8 mouse cellular contexts compared by ENCODE assay signal in genomic region chr11:101174389-101174745, GRCm38 (mm10). TPM values are rescaled to one million over a fixed set of nuclear protein-coding genes. Genes with fewer than 3 reads are reported as not detected.
DNase-seq lines count a peak whose midpoint lies in the region; ATAC-seq and TF ChIP-seq lines count a peak whose summit lies in the region.

No protein-coding gene starts in this region.

- 39% methylated on average over 9 of the region's 9 CpGs for WGBS in heart, embryonic 12.5 days
- 23% methylated on average over 9 of the region's 9 CpGs for WGBS in forebrain, embryonic 16.5 days
- 37% methylated on average over 9 of the region's 9 CpGs for WGBS in liver, embryonic 14.5 days (ENCODE audit: insufficient replicate concordance)

- no peaks in the 10 kb centered on the region for H3K36me3 ChIP-seq in heart, embryonic 12.5 days
- H3K36me3 ChIP-seq in forebrain, embryonic 16.5 days (ENCODE audit: control insufficient read depth, insufficient read depth) = no peaks in the 10 kb centered on the region
- no peaks in the 10 kb centered on the region for H3K36me3 ChIP-seq in liver, embryonic 14.5 days (replicated peaks; ENCODE audit: control insufficient read depth, insufficient read depth, low read depth)

- TF ChIP-seq EP300 in liver, embryonic 14.5 days (IDR thresholded peaks at IDR 0.05; ENCODE audit: low read depth) = no peak

- peak overlapping the region; percentile 31 for H3K4me3 ChIP-seq in heart, embryonic 12.5 days
- peak overlapping the region; percentile 37 for H3K4me3 ChIP-seq in forebrain, embryonic 16.5 days (replicated peaks; ENCODE audit: low read length)
- H3K4me3 ChIP-seq in liver, embryonic 14.5 days (ENCODE audit: insufficient read depth in 1 of 2, low read depth in 2 of 2, low read length in 2 of 2) = no peak overlapping the region; a peak in 1 of 4 replicates

- peak overlapping the region; percentile 89 for H3K4me2 ChIP-seq in heart, embryonic 12.5 days
- peak overlapping the region; percentile 70 for H3K4me2 ChIP-seq in forebrain, embryonic 16.5 days (ENCODE audit: low read length)
- H3K4me2 ChIP-seq in liver, embryonic 14.5 days (ENCODE audit: low read depth) = peak overlapping the region; percentile 45

- H3K9me3 ChIP-seq in heart, embryonic 12.5 days (replicated peaks) = no peaks in the 10 kb centered on the region
- no peaks in the 10 kb centered on the region for H3K9me3 ChIP-seq in forebrain, embryonic 16.5 days (ENCODE audit: control insufficient read depth, low read length)
- H3K9me3 ChIP-seq in liver, embryonic 14.5 days (ENCODE audit: control insufficient read depth, low read length) = no peaks in the 10 kb centered on the region

- H3K27me3 ChIP-seq in heart, embryonic 12.5 days (replicated peaks) = peaks cover 40% of the 10 kb centered on the region
- peaks cover 40% of the 10 kb centered on the region for H3K27me3 ChIP-seq in forebrain, embryonic 16.5 days (replicated peaks; ENCODE audit: control insufficient read depth, insufficient read depth, low read length)
- H3K27me3 ChIP-seq in liver, embryonic 14.5 days (ENCODE audit: control insufficient read depth, insufficient read depth, low read length) = peaks cover 95% of the 10 kb centered on the region

- TF ChIP-seq CTCF in liver, embryonic 14.5 days (IDR thresholded peaks at IDR 0.05; ENCODE audit: low read depth) = no peak

- H3K4me1 ChIP-seq in heart, embryonic 12.5 days (replicated peaks) = peaks cover 61% of the 10 kb centered on the region
- H3K4me1 ChIP-seq in forebrain, embryonic 16.5 days (replicated peaks; ENCODE audit: control insufficient read depth, insufficient read depth, low read length) = peaks cover 60% of the 10 kb centered on the region
- peaks cover 0 to 12% of the 10 kb centered on the region in 2 experiments; a peak in 2 of 4 replicates for H3K4me1 ChIP-seq in liver, embryonic 14.5 days (replicated peaks; ENCODE audit: control insufficient read depth in 2 of 2, insufficient read depth in 2 of 2, low read length in 1 of 2)

- no peak overlapping the region for H3K27ac ChIP-seq in heart, embryonic 12.5 days (ENCODE audit: poor library complexity, severe bottlenecking)
- H3K27ac ChIP-seq in forebrain, embryonic 16.5 days (ENCODE audit: low read length) = no peak overlapping the region
- H3K27ac ChIP-seq in liver, embryonic 14.5 days = no peak overlapping the region

- no peak for ATAC-seq in heart, embryonic 12.5 days (ENCODE audit: insufficient number of reproducible peaks, low FRiP score)
- ATAC-seq in forebrain, embryonic 16.5 days = no peak
- no peak for ATAC-seq in liver, embryonic 14.5 days (ENCODE audit: insufficient read depth)

- H3K9ac ChIP-seq in heart, embryonic 12.5 days = peak overlapping the region; percentile 59; the same call in 1 of the 2 replicates
- H3K9ac ChIP-seq in forebrain, embryonic 16.5 days (replicated peaks; ENCODE audit: low read depth, low read length) = peak overlapping the region; percentile 59
- no peak overlapping the region for H3K9ac ChIP-seq in liver, embryonic 14.5 days (replicated peaks)

- no peak for DNase-seq in heart, postnatal 4 days
- DNase-seq in MN1 (ENCODE audit: low spot score) = peak; percentile 42
- no peak for DNase-seq in liver, embryonic 14.5 days (ENCODE audit: low read depth in 3 of 3, low spot score in 3 of 3)
- no peak for DNase-seq in thymus, postnatal 36 days
- DNase-seq in thymus, postnatal 14 days = no peak
- DNase-seq in lung, postnatal 4 days = no peak

RNA-seq across cellular contexts. Expression of gene Ccr10, which starts 0.9 kb away (rescaled TPM):
- 0.15 and 0.36 TPM in 2 replicates for polyA plus RNA-seq in heart, embryonic 12.5 days (2016; fragmentation: Nextera tagmentation; extraction: Ambion mirVana)
- not detected for total RNA-seq in heart, postnatal 4 days (2021)
- 0.14 TPM in 1 of 2 replicates, not detected in the other for polyA plus RNA-seq in forebrain, embryonic 16.5 days (2015; fragmentation: Nextera tagmentation; extraction: Ambion mirVana)
- polyA plus RNA-seq in liver, embryonic 14.5 days (2012; rRNA removed) = not detected in 2 replicates
- not detected in 2 replicates for polyA plus RNA-seq in liver, embryonic 14.5 days (2014; fragmentation: Nextera tagmentation; extraction: Ambion mirVana)

RNA-seq across cellular contexts. Expression of gene Plekhh3, which starts 3.2 kb away (rescaled TPM):
- polyA plus RNA-seq in heart, embryonic 12.5 days (2016; fragmentation: Nextera tagmentation; extraction: Ambion mirVana) = 10.4 and 10.6 TPM in 2 replicates
- total RNA-seq in heart, postnatal 4 days (2021) = 10 to 100 TPM; 23.1 to 27.3 TPM
- polyA plus RNA-seq in forebrain, embryonic 16.5 days (2015; fragmentation: Nextera tagmentation; extraction: Ambion mirVana) = 4.8 and 5.8 TPM in 2 replicates
- 1.1 TPM in 2 replicates for polyA plus RNA-seq in liver, embryonic 14.5 days (2012; rRNA removed)
- polyA plus RNA-seq in liver, embryonic 14.5 days (2014; fragmentation: Nextera tagmentation; extraction: Ambion mirVana) = 1.0 TPM in 2 replicates

RNA-seq across cellular contexts. Expression of gene Cntnap1, which starts 4.0 kb away (rescaled TPM):
- polyA plus RNA-seq in heart, embryonic 12.5 days (2016; fragmentation: Nextera tagmentation; extraction: Ambion mirVana) = 0.37 and 0.71 TPM in 2 replicates
- total RNA-seq in heart, postnatal 4 days (2021) = 1 to 10 TPM; 1.5 to 1.6 TPM
- 0.77 and 1.5 TPM in 2 replicates for polyA plus RNA-seq in forebrain, embryonic 16.5 days (2015; fragmentation: Nextera tagmentation; extraction: Ambion mirVana)
- 0.11 and 0.16 TPM in 2 replicates for polyA plus RNA-seq in liver, embryonic 14.5 days (2012; rRNA removed)
- polyA plus RNA-seq in liver, embryonic 14.5 days (2014; fragmentation: Nextera tagmentation; extraction: Ambion mirVana) = 0.08 TPM in 1 of 2 replicates, not detected in the other

RNA-seq across cellular contexts. Expression of gene Tubg2, which starts 18.7 kb away (rescaled TPM):
- polyA plus RNA-seq in heart, embryonic 12.5 days (2016; fragmentation: Nextera tagmentation; extraction: Ambion mirVana) = 3.3 and 3.6 TPM in 2 replicates
- 1 to 10 TPM; 6.6 to 7.0 TPM for total RNA-seq in heart, postnatal 4 days (2021)
- 36.2 and 43.0 TPM in 2 replicates for polyA plus RNA-seq in forebrain, embryonic 16.5 days (2015; fragmentation: Nextera tagmentation; extraction: Ambion mirVana)
- polyA plus RNA-seq in liver, embryonic 14.5 days (2012; rRNA removed) = 0.13 and 0.14 TPM in 2 replicates
- not detected in 2 replicates for polyA plus RNA-seq in liver, embryonic 14.5 days (2014; fragmentation: Nextera tagmentation; extraction: Ambion mirVana)

RNA-seq across cellular contexts. Expression of gene Ezh1, which starts 51.9 kb away (rescaled TPM):
- 14.9 and 16.1 TPM in 2 replicates for polyA plus RNA-seq in heart, embryonic 12.5 days (2016; fragmentation: Nextera tagmentation; extraction: Ambion mirVana)
- total RNA-seq in heart, postnatal 4 days (2021) = 10 to 100 TPM; 14.7 to 15.0 TPM
- polyA plus RNA-seq in forebrain, embryonic 16.5 days (2015; fragmentation: Nextera tagmentation; extraction: Ambion mirVana) = 24.8 and 27.0 TPM in 2 replicates
- polyA plus RNA-seq in liver, embryonic 14.5 days (2012; rRNA removed) = 6.8 and 8.8 TPM in 2 replicates
- 7.9 and 8.1 TPM in 2 replicates for polyA plus RNA-seq in liver, embryonic 14.5 days (2014; fragmentation: Nextera tagmentation; extraction: Ambion mirVana)

Comparison
In these comparisons a context has a peak if more than half of its experiments do, and no peak if none do; other contexts are left out.
1. H3K4me3 ChIP-seq: peak in heart, embryonic 12.5 days (single experiment) and forebrain, embryonic 16.5 days (single experiment); none in liver, embryonic 14.5 days (0 of 2).
2. Peak in every context shown above with its lines, with median percentiles within 50 percentile points of each other: H3K4me2 ChIP-seq.